Mouse (Mus musculus) hindbrain, embryonic 13.5 days (tissue): ENCODE results near the gene Cdh16. TPM values are rescaled to one million over a fixed set of nuclear protein-coding genes. Genes with fewer than 3 reads are reported as not detected.
"Not testable (repeated sequence)": the region's sequence is repeated elsewhere in the genome, so short reads cannot be mapped to it uniquely, and the experiment has no call there.

Experiments
- ATAC-seq: fragments of 200-750 bp; cut with Nextera tagmentation; 2 replicates; pipeline ENCODE4 v1.8.0; 2017; ENCODE audit warnings: moderate TSS enrichment; ENCODE audit not compliant: low FRiP score
- H3K27ac ChIP-seq: fragments of 300-500 bp; sonication (generic); 2 replicates; pipeline ENCODE4 v1.5.1; 2015; ENCODE audit warnings: inconsistent platforms, mild to moderate bottlenecking, moderate library complexity
- H3K27me3 ChIP-seq: fragments of 300-500 bp; sonication (generic); 2 replicates; pipeline ENCODE4 v1.6.1; 2015; ENCODE audit warnings: mild to moderate bottlenecking, inconsistent platforms
- H3K36me3 ChIP-seq: fragments of 300-500 bp; sonication (generic); 2 replicates; pipeline ENCODE4 v1.6.1; 2015; ENCODE audit warnings: mild to moderate bottlenecking, inconsistent platforms
- H3K4me1 ChIP-seq: fragments of 300-500 bp; sonication (generic); replicated peaks from 2 replicates; pipeline ENCODE4 v1.6.1; 2015; ENCODE audit warnings: inconsistent platforms
- H3K4me2 ChIP-seq: fragments of 300-500 bp; sonication (generic); 2 replicates; pipeline ENCODE4 v1.6.1; 2015; ENCODE audit warnings: inconsistent platforms, mild to moderate bottlenecking, moderate library complexity
- H3K4me3 ChIP-seq: fragments of 300-500 bp; sonication (generic); 2 replicates; pipeline ENCODE4 v1.5.1; 2015; ENCODE audit warnings: mild to moderate bottlenecking, inconsistent platforms
- H3K9ac ChIP-seq: fragments of 300-500 bp; sonication (generic); 2 replicates; pipeline ENCODE4 v1.6.1; 2015; ENCODE audit warnings: mild to moderate bottlenecking, inconsistent platforms
- H3K9me3 ChIP-seq: fragments of 300-500 bp; sonication (generic); 2 replicates; pipeline ENCODE4 v1.6.1; 2016; ENCODE audit warnings: inconsistent platforms
- WGBS: fragments of 180-500 bp; shearing (Covaris S2); methylation state at CpG from one replicate; pipeline ENCODE4 v1.1.7; 2015; 5-methylcytosine and 5-hydroxymethylcytosine counted together
- polyA plus RNA-seq: library from polyadenylated mRNA; unstranded; fragments of >200 nt; fragmentation: Nextera tagmentation; extraction: Ambion mirVana; gene quantifications from 2 replicates; pipeline ENCODE4 v1.2.1, GENCODE M21; 2015

Gene Cdh16
- polyA plus RNA-seq, 1 experiment from 2014 or later: not detected

- Histone ChIP-seq H3K9ac (no peak overlapping the region), H3K27ac (no peak overlapping the region), H3K4me2 (peak overlapping the region; percentile 89), H3K4me3 (peak overlapping the region; percentile 74; the same call in 1 of the 2 replicates), H3K36me3 (peaks cover 31% of the 10 kb centered on the region), H3K27me3 (no peaks in the 10 kb centered on the region), H3K9me3 (no peaks in the 10 kb centered on the region), H3K4me1 (peaks cover 15% of the 10 kb centered on the region)
- WGBS: 76% methylated on average over 6 of the region's 6 CpGs
- no peak for ATAC-seq
These were observed 31.6 kb downstream of the Cdh16 start for GRCm38 (mm10) chr8:104592566-104592965.

- Histone ChIP-seq H3K4me1 (peaks cover 15% of the 10 kb centered on the region), H3K27me3 (no peaks in the 10 kb centered on the region), H3K36me3 (peaks cover 31% of the 10 kb centered on the region), H3K4me3 (peak overlapping the region; percentile 74), H3K9me3 (no peaks in the 10 kb centered on the region), H3K4me2 (peak overlapping the region; percentile 89), H3K9ac (peak overlapping the region; percentile 82), H3K27ac (peak overlapping the region; percentile 91)
- 3% methylated on average over 9 of the region's 9 CpGs for WGBS
- ATAC-seq: no peak
These were observed 32.3 kb downstream of the Cdh16 start for GRCm38 (mm10) chr8:104591856-104592255.

GRCm38 (mm10) chr8:104591133-104591834 lies 32.9 kb downstream of the Cdh16 start, which contains the start of gene Pdp2:
Gene Pdp2, plus strand, starts transcription at chr8:104591451.
- Histone ChIP-seq H3K27ac (peak within 1 kb of the TSS; percentile 91), H3K4me1 (peaks cover 15% of the 10 kb centered on the region), H3K36me3 (peaks cover 25% of the 10 kb centered on the region), H3K9me3 (no peaks in the 10 kb centered on the region), H3K27me3 (no peaks in the 10 kb centered on the region), H3K9ac (peak within 1 kb of the TSS; percentile 82), H3K4me3 (peak within 1 kb of the TSS; percentile 74), H3K4me2 (peak within 1 kb of the TSS; percentile 89)
- peak; percentile 98 for ATAC-seq
- under 1% methylated on average over 44 of the region's 44 CpGs for WGBS

GRCm38 (mm10) chr8:104590284-104590683 lies 33.9 kb downstream of the Cdh16 start:
- no peak overlapping the region for H3K9ac ChIP-seq
- peaks cover under 1% of the 10 kb centered on the region; the same call in 1 of the 2 replicates for H3K9me3 ChIP-seq
- H3K27ac ChIP-seq: no peak overlapping the region
- H3K4me2 ChIP-seq: no peak overlapping the region
- H3K4me3 ChIP-seq: no peak overlapping the region
- 92% methylated on average over 3 of the region's 3 CpGs for WGBS
- H3K4me1 ChIP-seq: peaks cover 15% of the 10 kb centered on the region
- peaks cover 18% of the 10 kb centered on the region for H3K36me3 ChIP-seq
- ATAC-seq: no peak
- no peaks in the 10 kb centered on the region for H3K27me3 ChIP-seq

GRCm38 (mm10) chr8:104584522-104584921 lies 39.7 kb downstream of the Cdh16 start:
- no peaks in the 10 kb centered on the region for H3K36me3 ChIP-seq
- no peaks in the 10 kb centered on the region for H3K4me1 ChIP-seq
- no peak overlapping the region for H3K9ac ChIP-seq
- peaks cover 12% of the 10 kb centered on the region for H3K9me3 ChIP-seq
- H3K27ac ChIP-seq: no peak overlapping the region
- no peak overlapping the region for H3K4me2 ChIP-seq
- H3K27me3 ChIP-seq: no peaks in the 10 kb centered on the region
- no peak overlapping the region for H3K4me3 ChIP-seq
- 80% methylated on average over 1 of the region's 1 CpGs for WGBS
- no peak for ATAC-seq

- H3K4me3 ChIP-seq, H3K27me3 ChIP-seq, H3K9ac ChIP-seq, H3K4me1 ChIP-seq, H3K27ac ChIP-seq, H3K9me3 ChIP-seq, H3K4me2 ChIP-seq, H3K36me3 ChIP-seq, ATAC-seq: not testable (repeated sequence)
- WGBS: 79% methylated on average over 17 of the region's 17 CpGs
These were observed 46.6 kb downstream of the Cdh16 start for GRCm38 (mm10) chr8:104577606-104578005.

- ATAC-seq: no peak
- WGBS: 92% methylated on average over 3 of the region's 3 CpGs
- H3K27ac ChIP-seq: no peak overlapping the region
These were observed 47.4 kb downstream of the Cdh16 start for GRCm38 (mm10) chr8:104576820-104577219.

GRCm38 (mm10) chr8:104570436-104571343 lies 53.5 kb downstream of the Cdh16 start:
- peak; percentile 71 for ATAC-seq
- H3K4me1 ChIP-seq: peaks cover 9% of the 10 kb centered on the region; the same call in 1 of the 2 replicates
- peak overlapping the region; percentile 34 for H3K4me3 ChIP-seq
- peak overlapping the region; percentile 60 for H3K4me2 ChIP-seq
- H3K9me3 ChIP-seq: no peaks in the 10 kb centered on the region
- no peaks in the 10 kb centered on the region for H3K36me3 ChIP-seq
- no peak overlapping the region for H3K27ac ChIP-seq
- no peaks in the 10 kb centered on the region for H3K27me3 ChIP-seq
- peak overlapping the region; percentile 67 for H3K9ac ChIP-seq
- WGBS: 7% methylated on average over 26 of the region's 26 CpGs

More at GRCm38 (mm10) chr8:104576820-104577219, 47.4 kb downstream of the Cdh16 start:
- H3K9ac ChIP-seq: no peak overlapping the region
- H3K4me1 ChIP-seq: no peaks in the 10 kb centered on the region
- H3K4me3 ChIP-seq: no peak overlapping the region
- no peaks in the 10 kb centered on the region for H3K27me3 ChIP-seq
- H3K36me3 ChIP-seq: no peaks in the 10 kb centered on the region
- H3K4me2 ChIP-seq: no peak overlapping the region
- H3K9me3 ChIP-seq: no peaks in the 10 kb centered on the region

GRCm38 (mm10) chr8:104569559-104569958 lies 54.6 kb downstream of the Cdh16 start:
- Histone ChIP-seq H3K4me3 (no peak overlapping the region), H3K27me3 (no peaks in the 10 kb centered on the region), H3K4me1 (peaks cover 9% of the 10 kb centered on the region; the same call in 1 of the 2 replicates), H3K9ac (no peak overlapping the region), H3K36me3 (no peaks in the 10 kb centered on the region), H3K4me2 (no peak overlapping the region), H3K27ac (no peak overlapping the region), H3K9me3 (no peaks in the 10 kb centered on the region)
- no peak for ATAC-seq
- WGBS: 64% methylated on average over 1 of the region's 1 CpGs

- H3K9ac ChIP-seq: no peak overlapping the region
- no peak overlapping the region for H3K4me2 ChIP-seq
- 0 out of 2 replicates have a peak, but pooled peaks cover 1% of the 10 kb centered on the region for H3K4me1 ChIP-seq
- no peak overlapping the region for H3K27ac ChIP-seq
- 0 out of 2 replicates have a peak, but pooled peaks have one; percentile 22 for ATAC-seq
- H3K4me3 ChIP-seq: no peak overlapping the region
- H3K36me3 ChIP-seq: no peaks in the 10 kb centered on the region
- WGBS: 93% methylated on average over 5 of the region's 5 CpGs
- no peaks in the 10 kb centered on the region for H3K9me3 ChIP-seq
- H3K27me3 ChIP-seq: no peaks in the 10 kb centered on the region
These were observed 58.8 kb downstream of the Cdh16 start for GRCm38 (mm10) chr8:104565457-104565798.

GRCm38 (mm10) chr8:104564633-104565456 lies 59.4 kb downstream of the Cdh16 start:
- Histone ChIP-seq H3K9me3 (no peaks in the 10 kb centered on the region), H3K4me3 (no peak overlapping the region), H3K27me3 (no peaks in the 10 kb centered on the region), H3K4me1 (no peaks in the 10 kb centered on the region), H3K9ac (no peak overlapping the region), H3K4me2 (no peak overlapping the region), H3K27ac (no peak overlapping the region), H3K36me3 (no peaks in the 10 kb centered on the region)
- 18% methylated on average over 22 of the region's 22 CpGs for WGBS
- peak; percentile 89 for ATAC-seq

- no peak for ATAC-seq
- H3K4me2 ChIP-seq: no peak overlapping the region
These were observed 63.5 kb downstream of the Cdh16 start for GRCm38 (mm10) chr8:104560731-104561130.

More at GRCm38 (mm10) chr8:104560731-104561130, 63.5 kb downstream of the Cdh16 start:
- Histone ChIP-seq H3K4me3 (no peak overlapping the region), H3K9me3 (no peaks in the 10 kb centered on the region), H3K9ac (no peak overlapping the region), H3K4me1 (no peaks in the 10 kb centered on the region), H3K27ac (no peak overlapping the region), H3K36me3 (no peaks in the 10 kb centered on the region), H3K27me3 (no peaks in the 10 kb centered on the region)
